Mouse (Mus musculus): ENCODE results near the gene Piezo1.

DNA sequence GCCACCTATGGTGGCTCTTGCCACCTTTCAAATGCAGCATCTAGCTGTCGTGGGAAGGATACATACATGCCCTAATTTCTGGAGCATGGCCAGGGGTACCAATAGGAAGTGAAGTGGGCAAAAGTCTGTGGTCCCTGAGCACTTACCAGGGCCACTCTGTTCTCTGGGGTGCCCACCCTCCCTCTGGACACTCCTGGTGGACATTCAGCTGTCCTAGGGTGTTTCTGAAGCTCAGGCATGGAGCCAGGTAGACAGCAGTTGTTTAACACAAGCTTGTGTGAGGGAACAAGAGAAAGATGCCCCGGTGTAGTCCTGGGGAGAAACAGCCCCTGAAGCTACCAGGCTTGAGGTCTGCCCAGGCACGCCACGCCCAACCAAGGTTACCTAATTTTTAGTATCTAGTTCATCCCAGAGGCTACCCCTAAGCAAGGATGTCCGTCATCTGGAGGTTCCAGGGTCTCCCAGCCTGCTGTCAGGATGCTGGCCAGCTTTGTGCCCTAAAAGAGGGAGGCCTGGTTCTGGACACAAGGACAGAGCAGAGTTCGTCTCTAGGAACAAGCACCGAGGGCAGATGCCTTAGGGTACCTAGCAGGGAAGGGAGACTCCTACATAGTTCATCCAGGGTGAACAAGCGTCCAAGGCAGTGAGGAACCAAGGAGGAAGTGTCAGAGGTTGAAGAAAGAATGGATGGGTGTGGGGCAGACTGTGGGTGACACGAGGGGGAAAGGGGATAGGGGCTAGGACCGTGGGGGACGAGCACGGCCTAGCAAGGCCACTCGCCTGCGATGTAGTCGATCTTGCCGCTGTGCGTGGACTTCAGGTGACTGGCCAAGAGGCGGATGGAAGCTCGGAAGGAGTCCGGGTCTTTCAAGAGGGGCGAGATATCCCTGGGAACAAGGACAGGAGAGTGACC, 24.9 kb upstream of the Piezo1 start:
- TF ChIP-seq POLR2A (IDR thresholded peaks at IDR 0.05; ENCODE audit: borderline replicate concordance, extremely low read depth, low read depth, low read length) (no peak), CTCF (IDR thresholded peaks at IDR 0.05; ENCODE audit: insufficient read depth, low read length) (no peak)

Data from lung, adult 2 months (tissue).